Mouse (Mus musculus) CD4-positive helper T cell, adult 2 months (primary cell): Measurements from ENCODE around the gene Ikbke.
"Not testable (repeated sequence)": the region's sequence is repeated elsewhere in the genome, so short reads cannot be mapped to it uniquely, and the experiment has no call there.

ENCODE experiments used
- DNase-seq: peaks from one replicate; pipeline ENCODE4 v3.0.0-alpha.2; 2012; ENCODE audit warnings: low read depth, missing footprints, low spot score

The Ikbke gene

DNA sequence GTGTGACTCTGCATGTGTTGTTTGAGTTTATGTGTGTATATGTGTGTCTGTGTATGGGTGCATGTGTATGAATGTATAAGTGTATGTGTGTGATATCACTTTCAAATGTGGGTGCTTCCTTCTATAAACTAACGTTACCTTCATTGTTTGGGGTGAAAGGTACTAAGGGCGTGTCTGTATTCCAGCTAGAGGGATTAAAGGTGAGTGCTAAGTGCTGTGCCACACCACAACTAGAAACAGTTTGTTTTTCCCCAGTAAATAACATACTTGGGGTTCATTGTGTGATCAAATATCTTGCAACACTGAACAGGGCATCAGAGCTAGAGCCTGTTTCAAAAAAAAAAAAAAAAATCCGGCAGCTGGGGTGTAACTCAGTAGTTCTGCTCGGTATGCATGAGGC lies 2.3 kb upstream of the Ikbke start:
- no peak for DNase-seq

DNA sequence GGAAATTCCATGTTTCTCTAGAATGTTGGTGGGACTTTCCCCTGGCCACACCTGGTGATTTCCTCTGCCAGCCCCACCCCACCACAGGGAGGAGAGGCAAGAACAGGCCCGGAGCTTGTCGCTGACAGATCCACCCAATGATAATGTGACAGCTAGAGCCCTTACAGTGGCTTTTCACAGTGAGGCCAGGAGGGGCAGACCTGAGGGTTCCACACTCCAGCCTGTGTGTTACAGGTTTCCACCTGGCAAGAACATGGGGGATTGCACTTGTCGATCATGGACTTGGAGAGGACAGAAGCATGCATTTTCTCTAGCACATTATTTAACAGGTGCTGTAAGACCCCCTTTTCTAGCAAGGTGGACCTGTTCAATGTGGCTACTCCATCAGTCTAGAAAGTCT lies 874 bp upstream of the Ikbke start:
- peak; percentile 77 for DNase-seq

DNA sequence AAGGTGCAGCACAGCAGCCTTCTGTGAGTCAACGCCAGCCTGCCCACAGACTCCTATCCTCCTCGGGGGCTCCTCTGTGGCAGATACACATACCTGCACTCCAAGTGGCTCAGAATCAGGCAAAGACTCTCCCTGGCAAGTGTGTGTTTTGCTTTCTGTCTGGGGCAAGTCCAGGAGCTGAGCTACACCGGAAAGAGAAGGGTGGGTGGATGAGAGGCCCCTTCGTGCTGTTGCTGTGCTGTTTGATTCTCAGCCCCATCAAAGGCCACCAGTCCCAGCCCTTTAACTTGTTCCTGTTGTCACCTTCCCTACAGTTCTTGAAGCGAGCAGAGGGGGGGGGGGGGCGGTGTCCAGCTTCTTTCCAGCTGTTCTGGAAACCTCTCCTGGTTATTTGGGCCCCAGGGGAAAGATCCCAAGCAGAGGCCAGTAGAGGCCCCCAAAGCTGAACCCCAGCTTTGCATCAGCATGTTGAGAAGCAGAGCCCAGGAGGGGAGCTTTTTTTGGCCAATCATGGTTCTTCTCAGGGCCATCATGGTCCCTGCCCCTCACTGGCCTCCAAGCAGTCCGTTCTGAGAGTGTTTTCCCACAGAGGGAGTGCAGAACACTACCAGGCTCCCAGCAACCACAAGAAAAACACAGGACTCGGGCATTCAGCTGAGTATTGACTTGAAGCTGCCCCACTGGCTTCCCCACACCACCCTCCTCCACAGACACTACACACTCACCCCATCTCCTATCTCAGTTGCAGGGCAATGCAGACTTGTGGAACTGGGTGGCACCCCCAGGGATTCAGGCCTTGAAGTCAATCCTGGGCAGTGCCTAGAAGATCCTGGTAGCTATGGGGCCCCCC lies 575 bp downstream of the Ikbke start:
- DNase-seq: peak; percentile 67

DNA sequence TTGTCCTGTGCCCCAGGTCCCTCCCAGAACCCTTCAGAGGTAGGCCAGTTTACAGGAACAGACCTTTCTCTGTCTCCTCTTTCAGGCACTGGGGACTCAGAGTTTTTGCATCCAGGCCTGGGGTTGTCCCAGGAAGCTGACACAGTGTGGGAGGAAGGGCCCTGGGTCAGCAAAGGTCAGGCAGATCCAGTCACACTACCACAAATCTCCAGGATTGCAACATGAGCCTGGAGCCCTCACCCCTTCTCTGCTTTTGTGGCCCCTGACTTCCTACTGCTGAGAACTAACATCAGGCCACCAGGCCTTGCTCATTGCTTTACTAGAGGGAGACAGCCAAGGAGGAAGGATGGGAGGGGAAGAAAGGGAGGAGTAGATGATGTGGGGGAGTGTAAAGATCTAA lies 2.6 kb downstream of the Ikbke start:
- no peak for DNase-seq

DNA sequence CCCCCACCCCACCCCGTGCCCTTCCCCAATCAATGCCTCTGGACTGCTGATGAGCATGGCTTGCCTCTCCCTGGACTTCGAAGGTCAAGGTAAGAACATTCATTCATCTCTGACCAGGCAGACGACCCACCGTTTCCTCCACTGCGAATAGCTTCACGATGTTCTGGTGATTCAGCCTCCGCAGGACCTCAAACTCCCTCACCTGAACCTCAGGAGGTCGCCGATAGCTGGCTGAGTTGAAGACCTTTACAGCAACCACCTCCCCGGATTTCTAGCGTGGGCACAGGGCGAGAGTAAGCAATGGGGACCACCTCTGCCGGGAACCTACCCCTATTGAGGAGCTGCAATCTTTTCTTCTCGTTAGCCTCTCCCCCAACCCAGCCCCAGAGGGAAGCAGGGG lies 3.8 kb downstream of the Ikbke start:
- DNase-seq: no peak

DNA sequence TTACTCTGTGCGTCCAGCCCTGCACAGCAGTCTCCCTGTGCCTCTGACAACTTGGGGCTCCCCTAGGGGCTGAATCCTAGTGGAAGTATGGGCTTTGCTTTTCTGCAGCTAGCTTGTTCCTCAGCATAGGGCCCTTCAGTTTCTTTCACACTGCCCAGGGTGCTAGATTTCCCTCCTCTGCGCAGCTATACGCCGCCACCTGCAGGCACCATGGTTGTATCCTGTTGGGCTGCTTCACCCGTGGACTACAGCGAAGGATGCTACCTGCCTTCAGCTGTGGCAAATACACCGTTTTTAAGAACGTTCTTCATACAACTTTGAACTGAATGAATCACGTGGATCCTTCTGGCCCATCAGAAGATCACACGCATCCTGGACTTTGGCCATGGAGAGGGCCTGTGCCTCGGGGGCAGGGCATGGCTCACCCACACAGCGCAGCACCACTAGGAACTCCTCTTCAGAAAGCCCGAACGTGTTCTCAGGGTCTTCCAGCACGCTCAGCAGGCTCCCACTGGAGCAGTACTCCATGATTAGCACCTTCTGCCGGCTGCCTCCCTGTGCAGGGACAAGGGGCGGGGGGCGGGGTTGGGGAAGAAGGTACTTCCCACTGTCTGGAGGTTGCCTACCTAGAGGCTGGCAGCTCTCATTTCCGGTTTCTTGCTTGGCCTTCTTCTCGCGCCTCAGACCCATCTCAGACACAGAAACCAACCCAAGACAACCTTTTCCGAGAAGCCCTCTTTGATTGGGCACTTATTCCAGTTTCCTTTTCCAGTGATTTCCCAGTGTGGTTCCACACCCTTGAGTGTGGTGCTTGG lies 4.5 kb downstream of the Ikbke start:
- DNase-seq: no peak

DNA sequence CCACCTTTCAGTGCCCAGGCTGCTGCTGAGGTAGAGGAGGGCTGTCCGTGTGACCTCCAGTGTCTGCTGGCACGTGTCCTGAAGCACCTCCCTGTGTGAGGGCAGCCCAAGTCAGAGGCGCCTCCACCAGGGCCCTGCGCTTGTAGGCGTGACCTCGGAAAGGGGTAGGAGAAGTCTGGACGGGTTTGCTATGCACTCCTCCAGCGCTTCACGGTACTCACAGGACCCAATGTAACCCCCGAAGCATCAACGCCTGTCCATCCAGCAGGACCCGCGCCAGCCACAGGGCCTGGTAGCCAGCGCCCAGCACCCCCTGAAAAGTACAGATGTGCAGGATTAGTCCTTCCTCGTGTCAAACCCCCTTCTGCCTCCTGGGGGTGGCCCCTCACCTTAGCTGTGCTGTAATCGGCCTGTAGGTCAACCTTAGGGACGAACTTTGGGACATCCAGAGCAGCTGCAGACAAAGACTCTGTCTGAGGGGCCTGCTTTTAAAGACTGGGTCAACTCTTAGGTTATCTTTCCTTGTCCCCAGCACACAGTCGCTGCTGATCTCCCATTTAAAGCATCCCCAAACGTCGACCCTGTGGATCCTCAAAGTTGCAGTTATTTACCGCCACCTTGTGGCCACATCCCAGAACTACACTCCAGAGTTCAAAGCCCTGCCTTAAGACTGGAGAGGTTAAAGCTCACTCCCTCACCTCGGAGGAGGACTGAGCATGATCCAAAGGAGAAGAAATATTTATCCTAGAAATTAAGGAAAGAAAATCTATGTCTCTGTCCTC lies 9.4 kb downstream of the Ikbke start:
- DNase-seq: peak; percentile 76

DNA sequence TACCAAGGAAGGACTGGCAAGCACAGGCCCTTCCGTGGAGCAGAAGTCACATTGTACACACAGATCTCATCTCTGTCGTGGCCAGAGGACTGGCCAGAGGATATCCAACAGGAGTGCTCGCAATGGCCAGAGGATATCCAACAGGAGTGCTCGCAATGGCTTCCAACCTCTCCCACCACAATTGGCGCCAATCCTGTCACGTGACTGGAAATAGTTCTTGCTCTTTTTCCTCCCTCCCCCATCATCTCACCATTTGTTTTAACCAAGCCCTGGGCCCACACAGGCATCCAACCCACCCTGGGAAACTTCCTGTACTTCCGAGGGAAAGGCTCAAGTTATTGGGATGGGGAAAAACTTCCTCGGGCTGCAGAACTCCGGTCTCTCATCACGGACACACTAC lies 10.6 kb downstream of the Ikbke start:
- no peak for DNase-seq

DNA sequence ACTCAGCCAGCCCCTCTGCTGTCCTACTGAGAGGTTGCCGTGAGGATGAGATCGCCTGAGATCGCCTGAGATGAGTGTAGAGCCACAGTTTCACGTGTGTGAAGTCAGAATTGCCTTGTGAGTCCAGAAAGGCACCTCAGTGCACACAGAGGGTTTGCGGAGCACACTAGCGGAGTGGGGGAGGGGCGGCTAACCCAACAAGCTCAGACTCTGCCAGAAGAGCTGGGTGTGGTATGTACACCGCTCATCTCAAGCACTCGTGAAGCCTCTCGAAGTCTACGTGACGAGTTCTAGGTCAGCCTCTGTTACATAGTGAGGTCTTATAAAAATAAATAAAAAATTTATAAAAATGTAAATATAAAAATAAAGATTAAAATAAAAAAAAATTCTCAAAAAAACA lies 15.5 kb downstream of the Ikbke start:
- no peak for DNase-seq

DNA sequence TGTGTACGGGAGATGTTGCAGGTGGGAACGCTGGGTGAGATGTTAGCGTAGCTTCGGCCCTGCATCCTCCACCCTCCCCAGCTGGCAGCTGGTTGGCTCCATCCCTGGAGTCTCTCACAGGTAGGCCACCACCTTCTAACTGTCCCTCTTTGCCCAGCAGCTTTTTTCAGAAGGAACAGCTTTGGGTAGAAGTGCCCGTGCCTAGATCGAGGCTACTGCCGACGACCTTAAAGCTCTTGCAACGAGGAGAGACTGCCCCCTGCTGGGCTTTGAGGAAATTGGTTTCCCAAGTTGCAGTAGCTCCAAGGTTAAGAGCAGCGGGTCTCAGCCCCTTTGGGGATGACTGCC lies 19.1 kb downstream of the Ikbke start:
- DNase-seq: peak; percentile 68

DNA sequence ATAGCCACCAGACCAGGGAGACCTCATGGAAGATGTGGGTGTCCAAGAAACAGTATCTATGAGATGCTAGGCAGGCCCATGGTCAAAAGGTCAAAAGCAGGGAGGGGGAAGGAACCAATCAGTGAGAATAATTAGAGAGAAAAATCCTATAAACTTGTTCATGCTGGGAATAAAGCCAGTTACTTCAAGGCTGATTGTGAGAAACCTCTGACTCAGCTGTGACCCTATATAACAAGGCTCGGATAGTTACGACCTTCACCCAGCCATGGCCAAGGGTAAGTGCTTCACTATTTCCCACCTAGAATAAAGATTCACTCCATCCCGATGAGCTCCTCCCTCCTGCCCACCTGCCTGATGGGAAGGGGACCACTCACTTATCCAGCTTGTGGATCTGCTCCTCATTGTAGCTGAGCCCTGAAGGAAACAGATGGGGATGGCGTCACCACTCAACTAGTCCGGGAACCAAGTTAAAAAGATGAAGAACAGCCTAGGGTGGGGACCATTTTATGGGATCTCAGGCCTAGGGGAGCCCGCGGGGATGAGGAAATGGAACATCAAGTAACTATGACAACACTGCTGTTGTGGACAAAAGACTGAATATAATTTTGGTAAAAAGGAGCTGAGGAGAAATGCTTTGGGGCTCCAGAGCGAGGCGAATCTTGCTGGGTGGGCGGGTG lies 19.6 kb downstream of the Ikbke start:
- no peak for DNase-seq

DNA sequence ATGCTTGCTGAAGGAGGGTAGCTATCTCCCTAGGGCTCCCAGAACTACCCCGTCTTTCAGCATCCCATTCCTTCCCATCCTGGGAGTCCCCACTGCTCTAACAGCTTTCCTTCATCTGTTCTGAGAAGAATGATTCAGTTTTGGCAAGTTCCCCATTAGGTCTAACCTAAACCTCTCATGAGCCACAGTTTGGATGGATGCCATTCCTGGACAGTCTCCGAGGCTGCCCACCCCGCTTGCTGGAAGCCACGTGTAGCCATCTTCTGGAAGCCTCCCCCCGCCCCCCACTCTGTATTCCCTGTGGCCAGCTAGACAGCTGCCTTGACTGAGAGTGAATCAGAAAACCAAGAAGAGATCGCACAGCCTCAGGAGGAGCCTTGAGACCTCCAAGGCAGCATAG lies 22.1 kb downstream of the Ikbke start:
- DNase-seq: no peak

DNA sequence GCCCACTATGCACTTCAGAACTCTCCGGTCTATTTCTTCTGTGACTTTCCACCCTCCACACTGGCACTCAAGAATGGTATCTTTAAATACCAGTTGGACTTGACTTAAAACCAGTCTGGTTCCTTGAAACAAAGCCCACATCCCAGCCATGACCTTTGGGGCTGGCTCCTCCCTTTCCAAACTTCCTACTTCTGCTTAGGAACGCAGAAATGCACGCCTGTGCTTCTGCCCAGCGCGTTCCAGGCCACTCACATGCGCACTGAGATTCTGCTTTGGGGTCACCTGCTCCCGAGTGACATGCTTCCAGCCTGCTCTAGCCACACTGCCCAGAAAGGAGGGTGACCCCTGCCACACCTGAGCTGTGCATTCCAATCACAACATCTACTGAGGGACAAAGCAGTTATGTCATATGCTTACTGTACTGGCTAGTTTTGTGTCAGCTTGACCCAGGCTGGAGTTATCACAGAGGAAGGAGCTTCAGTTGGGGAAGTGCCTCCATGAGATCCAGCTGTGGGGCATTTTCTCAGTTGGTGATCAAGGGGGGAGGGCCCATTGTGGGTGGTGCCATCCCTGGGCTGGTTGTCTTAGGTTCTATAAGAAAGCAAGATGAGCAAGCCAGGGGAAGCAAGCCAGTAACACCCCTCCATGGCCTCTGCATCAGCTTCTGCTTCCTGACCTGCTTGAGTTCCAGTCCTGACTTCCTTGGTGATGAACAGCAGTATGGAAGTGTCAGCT lies 26.7 kb downstream of the Ikbke start:
- not testable (repeated sequence) for DNase-seq

DNA sequence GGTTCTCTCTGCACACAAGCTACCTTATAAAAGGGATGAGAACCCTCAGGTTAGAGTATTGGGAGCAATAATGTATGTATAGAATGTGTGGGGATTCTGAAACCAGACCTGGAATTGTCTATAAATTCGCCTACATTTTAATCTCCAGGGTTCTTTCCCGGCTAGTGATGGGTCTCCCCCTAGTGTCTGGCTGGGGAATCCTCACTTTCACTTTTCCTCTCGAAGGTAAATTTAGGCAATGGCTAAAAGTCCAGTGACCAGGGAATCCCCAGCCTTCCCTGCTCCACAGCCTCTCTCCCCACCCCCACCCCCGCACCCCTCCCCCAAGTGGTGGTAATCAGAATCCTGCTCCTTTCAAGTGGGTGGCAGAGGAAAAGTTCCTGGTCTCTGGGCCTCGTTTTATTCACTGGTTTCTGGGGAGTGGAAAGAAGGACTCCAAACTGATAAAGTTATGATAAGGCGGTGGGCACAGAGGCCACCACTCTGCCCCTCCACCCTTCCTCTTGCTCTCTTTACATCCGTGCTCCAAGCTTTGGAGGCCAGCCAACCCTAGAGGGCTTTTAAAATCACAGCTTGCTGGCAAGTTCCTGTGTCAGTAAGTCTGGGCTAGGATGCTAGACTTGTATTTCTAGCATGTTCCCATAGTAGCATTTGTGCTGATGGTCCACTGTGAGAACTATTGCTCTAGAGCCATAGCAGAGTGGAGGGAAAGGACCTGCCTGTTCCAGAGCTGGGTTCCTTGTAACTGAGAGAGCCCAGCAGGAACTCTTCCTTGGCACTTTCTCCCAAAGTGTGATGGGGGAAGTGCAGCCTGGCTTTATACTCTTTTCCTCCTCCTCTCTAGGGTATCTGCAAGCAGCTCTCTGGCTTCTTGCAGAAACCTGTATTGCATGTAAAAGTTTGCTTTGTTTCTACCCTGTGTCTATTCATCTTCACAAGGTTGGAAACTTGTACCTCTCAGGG lies 32.7 kb downstream of the Ikbke start:
- peak; percentile 47 for DNase-seq

DNA sequence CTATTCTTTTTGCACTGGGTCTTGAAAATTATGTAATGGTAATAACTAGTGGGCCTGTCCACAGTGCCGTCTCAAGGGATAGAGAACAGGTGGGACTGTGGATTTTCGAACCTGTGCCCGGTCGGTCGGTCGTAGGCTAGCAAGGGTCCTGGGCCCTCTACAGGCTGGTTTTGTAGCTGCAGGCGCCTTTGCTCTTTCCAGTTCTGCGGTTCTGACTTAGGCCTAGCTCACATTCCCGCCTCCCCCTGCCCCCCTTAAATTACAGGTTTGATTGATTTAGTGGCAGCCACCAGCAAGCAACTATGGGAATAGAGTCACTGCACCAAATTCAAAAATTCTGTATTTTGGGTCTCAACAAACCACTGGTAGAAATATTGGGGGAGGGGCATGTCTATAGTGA lies 33.5 kb downstream of the Ikbke start:
- peak; percentile 64 for DNase-seq

DNA sequence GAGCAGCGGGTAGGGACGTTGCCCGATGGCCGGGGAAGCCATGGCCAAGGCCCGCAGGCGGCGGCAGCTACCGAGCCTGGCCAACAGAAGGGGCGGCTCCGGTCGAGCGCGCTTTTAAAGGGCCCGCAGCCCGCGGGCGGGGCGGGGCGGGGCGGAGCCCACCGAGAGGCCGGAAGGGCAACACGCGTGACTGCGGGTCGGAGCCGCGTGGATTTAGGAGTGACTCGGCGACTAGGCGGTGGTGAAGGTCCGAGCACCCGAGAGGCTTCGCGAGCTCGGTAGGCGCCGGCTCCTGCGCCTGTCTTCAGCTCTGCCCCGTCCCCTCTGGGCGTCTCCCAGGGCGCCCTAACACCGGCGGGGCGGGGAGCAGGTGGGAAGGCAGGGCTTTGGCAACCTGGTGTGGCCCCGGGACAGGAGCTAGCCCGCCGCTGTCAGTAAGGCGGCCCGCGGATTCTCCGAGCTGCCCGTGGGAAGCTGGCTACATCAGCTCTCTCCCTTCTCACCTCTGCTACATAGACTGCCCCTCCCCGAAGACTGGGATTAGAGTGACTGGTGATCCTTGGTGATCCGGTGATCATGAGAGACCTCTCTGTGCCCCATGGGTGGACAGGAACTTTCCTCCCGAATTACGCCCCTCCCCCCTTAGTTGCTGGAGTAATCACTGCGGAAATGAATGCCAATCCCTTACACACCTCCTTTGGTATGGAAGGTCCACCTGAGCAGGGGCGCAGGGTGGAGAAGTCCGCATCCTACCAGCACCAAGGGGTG lies 34.1 kb downstream of the Ikbke start, which contains the start of gene Rassf5:
Gene Rassf5 (minus strand): TSS at position 170 of the 768 bp plus-strand sequence.
- DNase-seq: peak; percentile 71

DNA sequence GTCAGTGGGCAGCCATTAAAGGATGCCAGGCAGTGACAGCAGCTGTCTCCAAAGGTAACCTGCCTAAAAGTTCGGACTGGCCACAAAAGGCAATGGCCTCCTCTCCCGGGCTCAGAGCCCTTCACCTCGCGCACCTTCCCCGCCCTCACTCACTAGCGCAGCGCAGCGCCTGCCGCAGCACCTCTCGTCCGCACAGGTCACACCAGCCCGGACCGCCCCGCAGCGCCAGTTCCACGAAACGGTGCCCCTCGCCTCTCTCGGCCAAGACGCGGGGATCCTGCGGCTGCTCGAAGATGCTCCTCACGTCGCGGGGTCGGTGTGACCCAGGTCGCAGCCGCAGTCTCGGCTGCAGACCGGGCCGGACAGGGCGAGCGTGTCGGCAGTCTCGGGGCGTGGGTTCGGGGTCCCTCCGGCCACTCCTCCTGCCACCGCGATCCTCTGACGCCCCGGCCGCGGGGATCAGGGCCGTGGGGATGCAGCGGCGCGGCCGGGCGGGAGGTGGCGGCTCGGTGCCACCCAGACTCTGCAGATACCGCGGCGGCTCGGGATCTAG lies 34.8 kb downstream of the Ikbke start:
- no peak for DNase-seq

DNA sequence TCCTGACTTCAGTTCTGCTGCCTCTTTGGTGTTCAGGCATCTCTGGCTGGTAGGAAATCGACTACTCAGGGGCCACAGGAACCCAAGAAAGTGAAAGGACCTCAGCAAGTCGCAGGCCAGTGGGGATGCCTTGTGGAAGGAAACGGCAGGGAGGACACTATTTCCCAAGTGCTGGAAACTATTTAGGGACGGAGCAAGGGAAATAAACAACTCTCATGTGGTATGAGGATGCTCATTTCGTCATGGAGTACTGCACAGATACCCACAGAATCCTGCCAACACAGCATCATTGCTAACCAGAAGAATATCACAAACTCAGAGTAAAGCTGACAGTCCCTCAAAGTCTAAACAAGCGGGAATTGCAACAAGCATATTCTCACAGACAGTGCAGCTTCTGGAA lies 36.5 kb downstream of the Ikbke start:
- no peak for DNase-seq
